Mouse (Mus musculus): Measurements from ENCODE around the gene Gm49378.

GRCm38 (mm10) chr14:55671833-55672740, 34.4 kb upstream of the Gm49378 start, which contains the start of the genes Gmpr2 and Nedd8:
- no peak for TF ChIP-seq CTCF (IDR thresholded peaks at IDR 0.05; ENCODE audit: low read depth, low read length)
- TF ChIP-seq GATA1 (IDR thresholded peaks at IDR 0.05; ENCODE audit: borderline replicate concordance, low read length), result no peak
